Mouse (Mus musculus) lung, embryonic 16.5 days (tissue): ENCODE measurements at regions not wholly inside any gene's neighbourhood (a gene's known extent, or its start where the extent isn't known, plus 50 kb on each side); places are given as distances from the start of the nearest gene placed in this dataset.
"Not testable (repeated sequence)": the region's sequence is repeated elsewhere in the genome, so short reads cannot be mapped to it uniquely, and the experiment has no call there.

Experiments
- ATAC-seq: fragments of 200-750 bp; cut with Nextera tagmentation; 2 replicates; pipeline ENCODE4 v1.8.0; 2017; ENCODE audit warnings: low read depth, mild to moderate bottlenecking, moderate library complexity
- H3K27ac ChIP-seq: fragments of 300-500 bp; sonication (generic); 2 replicates; pipeline ENCODE4 v1.5.1; 2014; ENCODE audit warnings: mild to moderate bottlenecking, control low read depth, low read length
- H3K27me3 ChIP-seq: fragments of 300-500 bp; sonication (generic); 2 replicates; pipeline ENCODE4 v1.6.1; 2014; ENCODE audit warnings: low read depth, low read length, mixed read lengths; ENCODE audit not compliant: control insufficient read depth, insufficient read depth
- H3K36me3 ChIP-seq: fragments of 300-500 bp; sonication (generic); 2 replicates; pipeline ENCODE4 v1.6.1; 2014; ENCODE audit warnings: low read length; ENCODE audit not compliant: control insufficient read depth, insufficient read depth
- H3K4me1 ChIP-seq: fragments of 300-500 bp; sonication (generic); replicated peaks from 2 replicates; pipeline ENCODE4 v1.6.1; 2014; ENCODE audit warnings: low read length, mixed read lengths; ENCODE audit not compliant: control insufficient read depth, insufficient read depth
- H3K4me2 ChIP-seq: fragments of 300-500 bp; sonication (generic); 2 replicates; pipeline ENCODE4 v1.6.1; 2014; ENCODE audit warnings: low read depth, low read length, control low read depth
- H3K4me3 ChIP-seq: fragments of 300-500 bp; sonication (generic); 2 replicates; pipeline ENCODE4 v1.5.1; 2014; ENCODE audit warnings: mild to moderate bottlenecking, low read length, control low read depth
- H3K9ac ChIP-seq: fragments of 300-500 bp; sonication (generic); 2 replicates; pipeline ENCODE4 v1.6.1; 2014; ENCODE audit warnings: low read length, control low read depth
- H3K9me3 ChIP-seq: fragments of 300-500 bp; sonication (generic); 2 replicates; pipeline ENCODE4 v1.6.1; 2016; ENCODE audit warnings: low read length; ENCODE audit not compliant: control insufficient read depth
- WGBS: fragments of 180-500 bp; shearing (Covaris S2); extraction: QIAGEN DNeasy Blood & Tissue Kit; methylation state at CpG from one replicate; pipeline ENCODE4 v1.1.7; 2014; 5-methylcytosine and 5-hydroxymethylcytosine counted together

DNA sequence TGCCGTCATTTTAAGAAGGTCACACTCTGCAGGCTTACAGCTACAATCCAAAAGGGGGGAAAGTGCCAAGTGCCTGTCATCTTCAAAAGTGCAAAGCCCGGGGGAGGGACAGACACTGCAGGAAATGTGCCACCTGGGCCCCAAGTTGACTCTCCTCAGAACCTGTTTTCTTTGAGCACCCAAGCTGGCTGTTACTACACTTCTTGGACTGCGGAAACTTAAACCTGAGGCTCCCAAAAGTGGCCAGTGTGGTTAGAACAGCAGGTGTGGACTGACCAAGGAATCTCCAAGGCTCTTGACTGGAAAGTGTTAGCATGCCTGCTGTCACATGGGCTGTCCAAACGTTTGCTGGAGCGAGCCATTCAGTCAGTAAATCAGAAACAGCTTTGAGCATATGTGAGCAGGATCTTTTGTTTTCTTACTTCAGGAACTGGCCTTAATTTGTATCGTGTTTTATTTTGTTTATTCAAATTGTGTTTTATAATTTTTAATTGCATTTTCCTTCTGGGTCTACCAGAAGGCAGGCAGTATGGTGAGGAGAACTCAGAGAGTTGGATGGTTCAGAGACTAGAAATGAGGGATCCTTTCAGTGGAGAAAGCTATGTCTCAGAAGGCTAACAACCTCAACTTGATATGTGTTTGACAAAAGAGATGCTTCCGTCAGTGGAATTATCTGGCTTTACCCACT, 168.4 kb upstream of the Frmd6 start:
- WGBS = 30% methylated on average over 7 of the region's 7 CpGs
- no peak overlapping the region for H3K4me2 ChIP-seq
- H3K9me3 ChIP-seq = no peaks in the 10 kb centered on the region
- peak overlapping the region; percentile 35; the same call in 1 of the 2 replicates for H3K27ac ChIP-seq
- 0 out of 2 replicates have a peak overlapping the region, but pooled peaks have one; percentile 17 for H3K9ac ChIP-seq
- H3K4me1 ChIP-seq = peaks cover 23% of the 10 kb centered on the region
- H3K4me3 ChIP-seq = no peak overlapping the region
- H3K36me3 ChIP-seq = no peaks in the 10 kb centered on the region
- peak; percentile 48 for ATAC-seq
- no peaks in the 10 kb centered on the region for H3K27me3 ChIP-seq

DNA sequence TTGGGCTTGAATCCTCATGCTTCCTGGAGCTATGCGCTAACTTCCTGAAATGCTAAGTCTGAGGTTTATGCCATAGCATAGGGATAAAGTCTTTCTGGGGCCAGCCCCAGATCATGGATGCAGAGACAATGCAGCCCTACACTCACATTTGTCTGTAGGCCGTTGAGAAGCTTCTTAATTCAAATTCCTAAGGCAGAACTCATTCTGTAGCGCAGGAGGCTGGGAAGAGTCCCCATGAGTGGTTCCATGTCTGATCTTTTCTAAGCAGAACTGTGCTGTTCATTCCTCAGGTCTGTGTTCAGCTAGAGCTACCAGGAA, 167.9 kb upstream of the Frmd6 start:
- H3K9me3 ChIP-seq = no peaks in the 10 kb centered on the region
- WGBS = 83% methylated on average over 3 of the region's 3 CpGs
- H3K9ac ChIP-seq = no peak overlapping the region
- no peaks in the 10 kb centered on the region for H3K36me3 ChIP-seq
- H3K4me3 ChIP-seq = no peak overlapping the region
- H3K4me1 ChIP-seq = peaks cover 23% of the 10 kb centered on the region
- no peaks in the 10 kb centered on the region for H3K27me3 ChIP-seq
- no peak overlapping the region for H3K4me2 ChIP-seq
- no peak overlapping the region for H3K27ac ChIP-seq
- no peak for ATAC-seq

DNA sequence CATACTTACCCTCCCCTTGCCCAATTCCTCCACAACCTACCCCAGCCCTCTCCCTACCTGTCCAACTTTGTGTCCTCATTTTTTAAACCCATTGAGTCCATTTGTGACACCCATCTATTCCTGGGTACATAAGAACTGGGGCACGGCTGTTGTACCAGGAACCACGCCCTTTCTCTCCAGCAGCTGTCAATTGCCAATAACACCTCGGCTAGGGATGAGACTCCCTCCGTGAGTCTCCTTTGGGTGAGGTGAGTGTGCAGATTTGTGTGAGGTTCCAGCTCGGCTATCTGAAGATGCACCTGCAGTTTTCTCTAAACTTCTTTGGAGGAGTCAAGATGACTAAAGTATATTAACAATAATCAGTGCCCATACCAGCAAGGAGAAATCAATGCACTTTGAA, 167.2 kb upstream of the Frmd6 start:
- Histone ChIP-seq H3K4me1 (peaks cover 23% of the 10 kb centered on the region), H3K4me3 (no peak overlapping the region), H3K9ac (no peak overlapping the region), H3K27ac (no peak overlapping the region), H3K36me3 (no peaks in the 10 kb centered on the region), H3K4me2 (no peak overlapping the region), H3K9me3 (no peaks in the 10 kb centered on the region), H3K27me3 (no peaks in the 10 kb centered on the region)
- no peak for ATAC-seq
- 81% methylated on average over 5 of the region's 5 CpGs for WGBS

DNA sequence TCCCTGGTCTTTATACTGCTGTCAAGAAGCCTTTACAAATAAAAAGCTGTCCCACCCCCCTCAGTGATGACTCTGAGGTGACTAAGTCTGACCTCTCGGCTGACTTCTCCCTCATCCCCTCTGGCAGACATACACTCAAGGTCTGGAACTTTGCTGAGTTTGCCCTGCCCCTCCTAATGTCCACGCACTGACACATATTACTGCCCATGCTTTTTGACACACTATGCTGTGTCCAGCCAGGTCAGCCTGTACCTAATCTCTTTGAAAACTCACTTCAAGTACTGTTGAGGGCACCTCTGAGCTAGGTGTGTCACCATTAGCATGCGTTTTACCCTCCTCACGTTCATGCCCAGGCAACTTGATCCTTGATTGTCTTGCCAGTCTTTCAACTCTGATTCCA, 164.9 kb upstream of the Frmd6 start:
- H3K4me3 ChIP-seq = no peak overlapping the region
- H3K9ac ChIP-seq = no peak overlapping the region
- no peaks in the 10 kb centered on the region for H3K36me3 ChIP-seq
- no peak for ATAC-seq
- H3K27me3 ChIP-seq = no peaks in the 10 kb centered on the region
- H3K9me3 ChIP-seq = no peaks in the 10 kb centered on the region
- peaks cover 13% of the 10 kb centered on the region for H3K4me1 ChIP-seq
- WGBS = 63% methylated on average over 4 of the region's 4 CpGs
- H3K27ac ChIP-seq = no peak overlapping the region
- H3K4me2 ChIP-seq = no peak overlapping the region

DNA sequence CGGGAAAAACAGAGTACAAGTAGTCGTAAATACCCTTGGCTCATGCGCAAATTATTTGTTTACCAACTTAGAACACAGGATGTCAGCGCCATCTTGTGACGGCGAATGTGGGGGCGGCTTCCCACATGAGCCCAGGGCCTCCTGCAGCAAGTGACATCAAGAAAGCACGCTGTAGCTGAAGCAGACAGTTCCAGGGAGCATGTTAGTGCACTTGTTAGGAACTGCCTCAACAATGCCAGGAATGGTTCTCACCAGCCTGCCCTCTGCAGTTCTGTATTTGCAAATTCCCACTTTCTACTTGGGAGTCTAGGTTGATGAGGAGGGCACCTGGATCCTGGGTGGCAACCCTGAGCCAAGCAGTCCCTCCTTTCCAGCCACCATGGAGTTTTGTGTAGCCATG, 157.2 kb upstream of the Frmd6 start:
- H3K4me3 ChIP-seq, H3K9ac ChIP-seq, H3K4me2 ChIP-seq, ATAC-seq, H3K4me1 ChIP-seq, H3K27ac ChIP-seq, H3K27me3 ChIP-seq, H3K9me3 ChIP-seq, H3K36me3 ChIP-seq: not testable (repeated sequence)
- 92% methylated on average over 5 of the region's 8 CpGs for WGBS

DNA sequence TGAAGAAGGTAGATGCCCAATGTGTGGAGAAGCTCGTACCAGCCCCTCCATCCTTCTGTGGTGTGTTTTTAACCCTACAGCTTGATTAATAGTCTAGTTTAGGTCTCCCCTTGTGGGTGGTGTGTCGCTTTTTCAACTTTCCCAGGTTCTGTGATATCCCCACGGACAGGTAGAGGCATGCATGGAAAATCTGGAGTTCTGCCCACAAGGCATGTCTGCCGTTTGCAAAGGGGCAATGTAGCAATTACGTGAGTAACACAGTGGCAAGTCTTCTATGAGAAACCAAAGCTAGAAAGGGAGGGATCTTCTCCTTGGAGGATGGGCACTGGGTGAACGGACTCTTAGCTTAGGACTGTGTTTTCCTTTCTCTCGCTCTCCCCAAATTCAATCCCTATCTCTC, 153.2 kb upstream of the Frmd6 start:
- 85% methylated on average over 7 of the region's 7 CpGs for WGBS
- H3K9ac ChIP-seq = no peak overlapping the region
- no peaks in the 10 kb centered on the region for H3K27me3 ChIP-seq
- H3K9me3 ChIP-seq = no peaks in the 10 kb centered on the region
- no peak for ATAC-seq
- H3K4me2 ChIP-seq = no peak overlapping the region
- 0 out of 2 replicates have a peak, but pooled peaks cover 4% of the 10 kb centered on the region for H3K4me1 ChIP-seq
- H3K27ac ChIP-seq = no peak overlapping the region
- H3K36me3 ChIP-seq = no peaks in the 10 kb centered on the region
- no peak overlapping the region for H3K4me3 ChIP-seq

DNA sequence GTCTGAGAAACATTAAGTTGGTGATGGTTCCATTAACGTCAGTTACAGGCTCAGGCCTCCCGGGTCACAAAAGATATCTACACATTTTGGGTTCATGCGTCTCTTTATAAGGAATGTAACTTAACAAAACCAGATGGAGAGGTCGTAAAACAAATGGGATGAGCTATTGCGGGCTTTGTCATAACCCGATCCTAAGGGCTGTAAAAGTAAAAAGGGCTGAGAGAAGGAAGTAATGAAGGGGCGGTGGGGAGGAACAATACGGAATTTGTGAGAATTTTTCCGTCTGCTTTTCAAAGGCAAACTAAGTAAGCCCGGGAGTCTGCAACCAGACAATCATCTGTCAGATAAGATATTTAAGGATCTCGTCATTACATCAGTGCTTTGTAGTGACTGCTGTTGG, 152.1 kb upstream of the Frmd6 start:
- Histone ChIP-seq H3K9ac (no peak overlapping the region), H3K36me3 (no peaks in the 10 kb centered on the region), H3K27me3 (no peaks in the 10 kb centered on the region), H3K27ac (no peak overlapping the region), H3K4me1 (0 out of 2 replicates have a peak, but pooled peaks cover 4% of the 10 kb centered on the region), H3K9me3 (no peaks in the 10 kb centered on the region), H3K4me3 (no peak overlapping the region), H3K4me2 (no peak overlapping the region)
- 63% methylated on average over 11 of the region's 11 CpGs for WGBS
- no peak for ATAC-seq

DNA sequence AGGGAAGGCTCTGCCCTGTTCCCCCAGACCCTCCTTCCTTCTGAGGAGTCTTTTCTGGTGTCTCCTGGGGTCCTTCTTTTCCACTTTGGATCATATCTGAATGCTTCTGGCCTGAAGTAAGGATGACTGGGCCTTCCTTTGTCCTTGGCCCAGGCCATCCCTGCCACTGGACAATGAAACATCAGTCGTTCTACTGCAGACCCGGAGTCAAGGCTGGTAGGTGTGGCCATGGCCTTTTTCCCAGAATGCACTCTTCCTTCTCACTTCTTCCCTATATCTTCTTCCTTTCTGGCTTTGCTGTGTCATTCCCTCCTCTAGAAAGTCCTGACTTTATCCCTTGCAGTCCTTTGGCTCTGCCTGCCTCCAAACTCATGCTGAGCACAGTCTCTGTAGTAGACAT, 151.2 kb upstream of the Frmd6 start:
- 68% methylated on average over 2 of the region's 2 CpGs for WGBS
- Histone ChIP-seq H3K9ac (no peak overlapping the region), H3K9me3 (no peaks in the 10 kb centered on the region), H3K36me3 (no peaks in the 10 kb centered on the region), H3K27me3 (no peaks in the 10 kb centered on the region), H3K4me3 (no peak overlapping the region), H3K27ac (no peak overlapping the region), H3K4me1 (0 out of 2 replicates have a peak, but pooled peaks cover 4% of the 10 kb centered on the region), H3K4me2 (no peak overlapping the region)
- no peak for ATAC-seq

DNA sequence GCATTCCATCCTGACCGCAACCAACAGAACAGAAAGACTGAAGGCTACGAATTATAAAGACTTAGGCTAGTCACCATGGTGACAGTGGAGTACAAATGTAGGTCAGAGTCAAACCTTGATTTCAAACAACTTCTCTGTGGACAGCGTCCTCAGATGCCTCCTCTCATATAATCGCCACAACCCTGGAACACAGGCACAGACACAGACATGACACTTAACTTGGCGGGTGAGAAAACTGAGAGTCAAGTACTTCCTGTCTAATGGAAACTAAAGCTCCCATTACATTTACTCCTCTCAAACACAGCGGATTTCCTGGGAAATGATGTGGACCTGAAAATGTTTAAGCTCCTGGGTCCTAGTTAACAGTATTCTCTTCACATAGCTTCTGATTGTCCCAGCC, 149.5 kb upstream of the Frmd6 start:
- Histone ChIP-seq H3K9me3 (no peaks in the 10 kb centered on the region), H3K4me2 (no peak overlapping the region), H3K36me3 (no peaks in the 10 kb centered on the region), H3K4me1 (peaks cover 9% of the 10 kb centered on the region; the same call in 1 of the 2 replicates), H3K27ac (no peak overlapping the region), H3K9ac (no peak overlapping the region), H3K4me3 (no peak overlapping the region), H3K27me3 (no peaks in the 10 kb centered on the region)
- peak; percentile 37; the same call in 1 of the 2 replicates for ATAC-seq
- WGBS = 53% methylated on average over 6 of the region's 6 CpGs
